Mouse (Mus musculus) CD8-positive naive resting alpha-beta T cell, adult 57 days (primary cell): Measurements from ENCODE around the gene Veph1. TPM values are rescaled to one million over a fixed set of nuclear protein-coding genes. Genes with fewer than 3 reads are reported as not detected.

Experiments
- total RNA-seq: library from RNA; stranded (reverse); gene quantifications from one replicate; pipeline ENCODE4 v1.2.4, GENCODE M21; 2023

Gene Veph1
- total RNA-seq, result not detected

GRCm38 (mm10) chr3:66296545-66296944 is at the start of gene Veph1:
Veph1 (minus strand) TSS chr3:66296837.

GRCm38 (mm10) chr3:66219655-66220191 is 76.9 kb downstream of the Veph1 start, which contains the start of gene Ptx3:
Ptx3 (plus strand) TSS chr3:66219910.

Other genes starting within 250 kb of the Veph1 start
- not detected for gene Ptx3, start 76.9 kb downstream of the Veph1 start, total RNA-seq